Mouse (Mus musculus): ENCODE data around the gene Gucy2d.

- no peak for TF ChIP-seq POLR2A (IDR thresholded peaks at IDR 0.05; ENCODE audit: borderline replicate concordance, extremely low read depth, insufficient read depth, insufficient read length, poor library complexity, severe bottlenecking)
- no peak for TF ChIP-seq CTCF (IDR thresholded peaks at IDR 0.05; ENCODE audit: borderline replicate concordance, extremely low read depth, insufficient read depth, insufficient read length)
Measured at GRCm38 (mm10) chr7:98497451-98497850, 57.2 kb downstream of the Gucy2d start.

Measured in brain, embryonic 14.5 days (tissue).